Mouse (Mus musculus): ENCODE measurements around the gene Glrx5. TPM values are rescaled to one million over a fixed set of nuclear protein-coding genes. Genes with fewer than 3 reads are reported as not detected.

Gene Glrx5
- polyA plus RNA-seq, 1 experiment from 2014 or later: 150 TPM

- peaks cover 40% of the 10 kb centered on the region for H3K4me1 ChIP-seq (ENCODE audit: control insufficient read depth, insufficient read depth, low read length)
- WGBS: 59% methylated on average over 14 of the region's 14 CpGs
Observed at GRCm38 (mm10) chr12:105034130-105034769, 1.8 kb downstream of the Glrx5 start.

DNA sequence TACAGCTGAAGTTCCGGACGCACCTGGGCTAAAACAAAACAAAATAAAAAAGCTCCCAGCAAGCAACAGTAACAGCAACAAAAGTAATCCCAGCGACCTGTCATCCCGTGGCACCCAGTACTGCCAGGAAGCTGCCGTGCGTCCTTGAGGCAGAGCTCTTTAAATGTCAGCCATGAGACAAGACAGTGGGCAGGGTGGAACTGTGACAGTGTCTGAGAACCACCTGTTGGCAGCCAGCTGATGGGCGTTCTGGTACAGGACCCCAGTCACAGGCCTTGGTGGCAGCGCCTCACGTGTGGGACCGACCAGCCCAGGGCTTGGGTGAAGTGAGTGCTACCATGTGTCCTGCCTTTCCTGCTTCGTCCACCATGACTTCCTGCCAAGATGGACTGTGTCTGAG lies 5.7 kb downstream of the Glrx5 start:
- WGBS: 84% methylated on average over 11 of the region's 11 CpGs

More at GRCm38 (mm10) chr12:105034130-105034769, 1.8 kb downstream of the Glrx5 start:
- no peak overlapping the region for H3K27ac ChIP-seq (ENCODE audit: low read length)
- H3K4me3 ChIP-seq (replicated peaks; ENCODE audit: low read length): peak overlapping the region; percentile 94
- no peaks in the 10 kb centered on the region for H3K36me3 ChIP-seq (ENCODE audit: control insufficient read depth, insufficient read depth, low read length)
- H3K4me2 ChIP-seq (ENCODE audit: low read depth, low read length): peak overlapping the region; percentile 91
- no peaks in the 10 kb centered on the region for H3K27me3 ChIP-seq (ENCODE audit: control insufficient read depth, insufficient read depth, low read length)
- no peaks in the 10 kb centered on the region for H3K9me3 ChIP-seq (replicated peaks; ENCODE audit: control insufficient read depth, low read length)
- ATAC-seq (ENCODE audit: insufficient read depth, low FRiP score): no peak
- H3K9ac ChIP-seq (ENCODE audit: low read length): peak overlapping the region; percentile 89

DNA sequence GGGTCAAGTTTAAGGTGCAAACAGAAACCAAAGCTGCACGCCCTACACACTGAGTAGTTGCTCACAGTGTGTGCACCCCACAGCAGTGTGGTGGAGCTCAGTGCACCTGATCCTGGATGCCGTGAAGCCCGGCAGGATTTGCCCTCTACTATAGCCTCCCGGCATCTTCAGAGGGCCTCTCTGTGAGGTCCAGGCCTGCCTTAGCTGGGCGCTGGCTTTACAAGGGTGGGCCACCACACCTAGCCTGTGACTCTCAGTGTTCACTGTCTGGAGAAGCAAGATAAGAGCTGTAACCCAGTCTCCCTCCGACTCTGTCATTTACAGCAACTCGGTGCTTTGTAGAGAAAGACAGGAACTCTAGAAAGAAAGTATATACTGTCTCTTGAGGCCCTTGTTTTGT lies 6.4 kb downstream of the Glrx5 start:
- Histone ChIP-seq H3K4me3 (replicated peaks; ENCODE audit: low read length) (no peak overlapping the region), H3K9me3 (replicated peaks; ENCODE audit: control insufficient read depth, low read length) (no peaks in the 10 kb centered on the region), H3K27me3 (ENCODE audit: control insufficient read depth, insufficient read depth, low read length) (no peaks in the 10 kb centered on the region), H3K9ac (ENCODE audit: low read length) (no peak overlapping the region), H3K36me3 (ENCODE audit: control insufficient read depth, insufficient read depth, low read length) (peaks cover 5% of the 10 kb centered on the region), H3K27ac (ENCODE audit: low read length) (0 out of 2 replicates have a peak overlapping the region, but pooled peaks have one; percentile 25), H3K4me1 (ENCODE audit: control insufficient read depth, insufficient read depth, low read length) (peaks cover 28% of the 10 kb centered on the region), H3K4me2 (ENCODE audit: low read depth, low read length) (0 out of 2 replicates have a peak overlapping the region, but pooled peaks have one; percentile 5)
- ATAC-seq (ENCODE audit: insufficient read depth, low FRiP score): peak; percentile 65
- 51% methylated on average over 7 of the region's 7 CpGs for WGBS

More for the DNA sequence above, 5.7 kb downstream of the Glrx5 start:
- H3K27ac ChIP-seq (ENCODE audit: low read length): 0 out of 2 replicates have a peak overlapping the region, but pooled peaks have one; percentile 25
- H3K9me3 ChIP-seq (replicated peaks; ENCODE audit: control insufficient read depth, low read length): no peaks in the 10 kb centered on the region
- peaks cover 5% of the 10 kb centered on the region for H3K36me3 ChIP-seq (ENCODE audit: control insufficient read depth, insufficient read depth, low read length)
- no peaks in the 10 kb centered on the region for H3K27me3 ChIP-seq (ENCODE audit: control insufficient read depth, insufficient read depth, low read length)
- H3K9ac ChIP-seq (ENCODE audit: low read length): peak overlapping the region; percentile 1; the same call in 1 of the 2 replicates
- H3K4me1 ChIP-seq (ENCODE audit: control insufficient read depth, insufficient read depth, low read length): peaks cover 35% of the 10 kb centered on the region
- ATAC-seq (ENCODE audit: insufficient read depth, low FRiP score): no peak
- no peak overlapping the region for H3K4me3 ChIP-seq (replicated peaks; ENCODE audit: low read length)
- no peak overlapping the region for H3K4me2 ChIP-seq (ENCODE audit: low read depth, low read length)

GRCm38 (mm10) chr12:105039578-105040289 lies 7.2 kb downstream of the Glrx5 start:
- no peak for ATAC-seq (ENCODE audit: insufficient read depth, low FRiP score)
- no peaks in the 10 kb centered on the region for H3K27me3 ChIP-seq (ENCODE audit: control insufficient read depth, insufficient read depth, low read length)
- H3K9ac ChIP-seq (ENCODE audit: low read length): no peak overlapping the region
- H3K9me3 ChIP-seq (replicated peaks; ENCODE audit: control insufficient read depth, low read length): no peaks in the 10 kb centered on the region
- H3K36me3 ChIP-seq (ENCODE audit: control insufficient read depth, insufficient read depth, low read length): peaks cover 5% of the 10 kb centered on the region
- WGBS: 37% methylated on average over 12 of the region's 12 CpGs
- H3K4me3 ChIP-seq (replicated peaks; ENCODE audit: low read length): no peak overlapping the region
- no peak overlapping the region for H3K27ac ChIP-seq (ENCODE audit: low read length)
- H3K4me1 ChIP-seq (ENCODE audit: control insufficient read depth, insufficient read depth, low read length): peaks cover 20% of the 10 kb centered on the region
- no peak overlapping the region for H3K4me2 ChIP-seq (ENCODE audit: low read depth, low read length)

DNA sequence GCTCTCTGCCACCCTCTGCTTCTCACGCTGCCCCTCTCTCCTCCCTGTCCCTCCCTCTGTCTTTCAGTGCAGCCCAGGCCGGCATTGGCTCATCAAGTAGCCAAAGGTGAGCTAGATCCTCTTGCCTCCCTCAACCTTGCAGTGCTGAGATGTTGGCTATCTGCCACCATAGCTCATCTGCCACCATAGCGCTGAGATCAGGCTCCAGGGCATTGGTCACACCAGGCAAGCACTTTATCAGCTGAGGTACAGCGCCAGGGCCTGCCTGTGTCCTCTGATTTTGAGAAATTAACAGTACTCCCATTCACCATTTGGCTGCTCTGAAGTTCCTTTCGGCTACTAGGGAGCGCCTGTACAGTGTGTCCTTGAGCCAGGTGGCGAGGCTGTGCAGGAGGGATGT lies 8.5 kb downstream of the Glrx5 start:
- Histone ChIP-seq H3K4me3 (replicated peaks; ENCODE audit: low read length) (no peak overlapping the region), H3K9ac (ENCODE audit: low read length) (no peak overlapping the region), H3K27ac (ENCODE audit: low read length) (no peak overlapping the region), H3K36me3 (ENCODE audit: control insufficient read depth, insufficient read depth, low read length) (peaks cover 5% of the 10 kb centered on the region), H3K4me2 (ENCODE audit: low read depth, low read length) (no peak overlapping the region), H3K9me3 (replicated peaks; ENCODE audit: control insufficient read depth, low read length) (no peaks in the 10 kb centered on the region), H3K27me3 (ENCODE audit: control insufficient read depth, insufficient read depth, low read length) (no peaks in the 10 kb centered on the region), H3K4me1 (ENCODE audit: control insufficient read depth, insufficient read depth, low read length) (peaks cover 17% of the 10 kb centered on the region)
- no peak for ATAC-seq (ENCODE audit: insufficient read depth, low FRiP score)
- 91% methylated on average over 7 of the region's 7 CpGs for WGBS

DNA sequence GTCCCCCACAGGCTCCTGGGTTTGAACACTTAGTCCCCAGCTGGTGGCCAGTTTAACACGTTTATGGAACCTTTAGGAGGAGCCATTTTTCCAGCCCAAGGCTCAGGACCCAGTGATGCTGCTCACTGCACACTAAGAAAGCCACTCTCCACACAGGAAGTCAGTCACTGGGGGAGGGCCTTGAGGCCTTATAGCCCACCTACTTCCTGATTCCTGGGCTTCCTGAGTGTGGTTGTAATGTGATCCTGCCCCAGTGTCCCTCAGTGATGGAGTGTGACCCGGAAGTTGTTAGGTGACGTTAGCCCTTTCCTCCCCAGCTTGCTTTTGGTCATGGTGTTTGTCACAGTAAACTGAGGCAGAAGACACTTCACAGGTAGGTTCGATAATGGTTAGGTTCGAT lies 10.6 kb downstream of the Glrx5 start:
- H3K4me3 ChIP-seq (replicated peaks; ENCODE audit: low read length): no peak overlapping the region
- 86% methylated on average over 5 of the region's 5 CpGs for WGBS
- no peak for ATAC-seq (ENCODE audit: insufficient read depth, low FRiP score)

GRCm38 (mm10) chr12:105044775-105045174 lies 12.3 kb downstream of the Glrx5 start:
- Histone ChIP-seq H3K27ac (ENCODE audit: low read length) (no peak overlapping the region), H3K4me2 (ENCODE audit: low read depth, low read length) (no peak overlapping the region), H3K4me1 (ENCODE audit: control insufficient read depth, insufficient read depth, low read length) (peaks cover 3% of the 10 kb centered on the region; the same call in 1 of the 2 replicates), H3K36me3 (ENCODE audit: control insufficient read depth, insufficient read depth, low read length) (peaks cover 5% of the 10 kb centered on the region), H3K4me3 (replicated peaks; ENCODE audit: low read length) (no peak overlapping the region), H3K9ac (ENCODE audit: low read length) (no peak overlapping the region), H3K27me3 (ENCODE audit: control insufficient read depth, insufficient read depth, low read length) (no peaks in the 10 kb centered on the region), H3K9me3 (replicated peaks; ENCODE audit: control insufficient read depth, low read length) (no peaks in the 10 kb centered on the region)
- WGBS: 85% methylated on average over 9 of the region's 9 CpGs
- peak; percentile 14; the same call in 1 of the 2 replicates for ATAC-seq (ENCODE audit: insufficient read depth, low FRiP score)

More for the DNA sequence above, 10.6 kb downstream of the Glrx5 start:
- H3K4me1 ChIP-seq (ENCODE audit: control insufficient read depth, insufficient read depth, low read length): peaks cover 13% of the 10 kb centered on the region
- no peaks in the 10 kb centered on the region for H3K27me3 ChIP-seq (ENCODE audit: control insufficient read depth, insufficient read depth, low read length)
- H3K9me3 ChIP-seq (replicated peaks; ENCODE audit: control insufficient read depth, low read length): no peaks in the 10 kb centered on the region
- peaks cover 5% of the 10 kb centered on the region for H3K36me3 ChIP-seq (ENCODE audit: control insufficient read depth, insufficient read depth, low read length)
- no peak overlapping the region for H3K4me2 ChIP-seq (ENCODE audit: low read depth, low read length)
- no peak overlapping the region for H3K27ac ChIP-seq (ENCODE audit: low read length)
- H3K9ac ChIP-seq (ENCODE audit: low read length): no peak overlapping the region

DNA sequence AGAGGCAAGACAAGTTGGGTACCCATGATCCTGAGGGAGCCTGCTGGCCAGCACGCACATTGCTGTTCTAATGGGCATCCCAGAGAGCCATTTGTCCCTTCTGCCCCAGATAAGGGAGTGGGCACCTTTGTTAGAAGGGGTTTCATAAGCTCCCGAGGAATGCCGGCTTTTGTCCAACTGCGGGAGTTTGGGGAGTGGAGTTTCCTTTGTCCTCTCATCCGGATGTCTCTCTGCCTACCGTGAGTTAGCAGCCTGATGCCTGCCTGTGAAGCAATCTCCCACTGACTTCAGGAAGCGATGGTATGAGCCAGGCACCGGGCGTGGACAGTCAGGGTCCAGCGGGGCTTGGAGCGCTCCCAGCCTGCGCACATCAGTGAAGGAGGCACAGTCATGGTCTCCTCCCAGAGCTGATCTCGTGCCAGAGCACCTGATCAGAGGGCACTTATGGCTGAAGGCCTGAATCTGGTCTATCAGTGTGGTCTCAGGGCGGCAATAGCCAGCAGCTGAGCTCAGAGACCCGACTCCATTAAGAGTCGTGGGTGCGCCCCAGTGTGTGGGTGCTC lies 15.9 kb downstream of the Glrx5 start:
- H3K9ac ChIP-seq (ENCODE audit: low read length): no peak overlapping the region
- no peak overlapping the region for H3K27ac ChIP-seq (ENCODE audit: low read length)
- no peak overlapping the region for H3K4me2 ChIP-seq (ENCODE audit: low read depth, low read length)
- no peaks in the 10 kb centered on the region for H3K9me3 ChIP-seq (replicated peaks; ENCODE audit: control insufficient read depth, low read length)
- H3K27me3 ChIP-seq (ENCODE audit: control insufficient read depth, insufficient read depth, low read length): no peaks in the 10 kb centered on the region
- no peaks in the 10 kb centered on the region; the same call in 1 of the 2 replicates for H3K36me3 ChIP-seq (ENCODE audit: control insufficient read depth, insufficient read depth, low read length)
- H3K4me1 ChIP-seq (ENCODE audit: control insufficient read depth, insufficient read depth, low read length): no peaks in the 10 kb centered on the region
- H3K4me3 ChIP-seq (replicated peaks; ENCODE audit: low read length): no peak overlapping the region
- ATAC-seq (ENCODE audit: insufficient read depth, low FRiP score): no peak
- 72% methylated on average over 17 of the region's 17 CpGs for WGBS

DNA sequence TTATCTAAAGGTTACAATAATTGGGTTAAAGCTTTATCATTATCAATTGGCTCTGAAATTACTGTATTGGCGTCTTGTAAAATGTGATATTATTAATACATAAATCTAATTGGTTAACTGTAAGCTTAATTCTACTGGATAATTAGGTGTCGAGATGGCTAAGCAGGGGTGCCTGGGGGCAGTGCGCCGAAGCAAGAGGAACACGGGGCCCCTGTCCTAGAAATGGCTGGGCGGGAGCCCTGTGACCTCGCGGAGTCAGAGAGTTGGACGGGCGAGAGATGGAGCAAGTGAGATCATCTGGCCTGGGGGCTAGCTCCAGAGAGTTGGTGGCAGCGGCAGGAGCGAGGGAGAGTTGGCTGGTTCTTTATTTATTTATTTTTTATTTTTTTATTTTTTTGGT lies 17.3 kb downstream of the Glrx5 start:
- WGBS: 83% methylated on average over 12 of the region's 12 CpGs
- no peak overlapping the region for H3K4me3 ChIP-seq (replicated peaks; ENCODE audit: low read length)
- no peaks in the 10 kb centered on the region for H3K36me3 ChIP-seq (ENCODE audit: control insufficient read depth, insufficient read depth, low read length)
- no peaks in the 10 kb centered on the region for H3K4me1 ChIP-seq (ENCODE audit: control insufficient read depth, insufficient read depth, low read length)
- H3K27ac ChIP-seq (ENCODE audit: low read length): no peak overlapping the region
- ATAC-seq (ENCODE audit: insufficient read depth, low FRiP score): no peak
- no peaks in the 10 kb centered on the region for H3K9me3 ChIP-seq (replicated peaks; ENCODE audit: control insufficient read depth, low read length)
- no peaks in the 10 kb centered on the region for H3K27me3 ChIP-seq (ENCODE audit: control insufficient read depth, insufficient read depth, low read length)
- H3K4me2 ChIP-seq (ENCODE audit: low read depth, low read length): no peak overlapping the region
- H3K9ac ChIP-seq (ENCODE audit: low read length): no peak overlapping the region
